Mouse (Mus musculus) cerebellum, adult 2 months (tissue): ENCODE measurements around the gene Calcb. TPM values are rescaled to one million over a fixed set of nuclear protein-coding genes. Genes with fewer than 3 reads are reported as not detected.

Source experiments
- DNase-seq, 2 experiments: peaks; one replicate each; pipeline ENCODE4 v3.0.0; 2021
- H3K27ac ChIP-seq: fragments of 200-500 bp; 2 replicates; pipeline ENCODE4 v1.5.1; 2012; ENCODE audit warnings: low read length, control low read depth, inconsistent platforms; ENCODE audit not compliant: insufficient read depth
- H3K27me3 ChIP-seq: fragments of 200-500 bp; 2 replicates; pipeline ENCODE4 v1.6.1; 2012; ENCODE audit warnings: inconsistent platforms, mild to moderate bottlenecking, low read length, moderate library complexity; ENCODE audit not compliant: control insufficient read depth, insufficient read depth
- H3K4me1 ChIP-seq: fragments of 200-500 bp; 2 replicates; pipeline ENCODE4 v1.6.1; 2011; ENCODE audit warnings: low read length; ENCODE audit not compliant: control insufficient read depth, insufficient read depth
- H3K4me3 ChIP-seq: fragments of 200-500 bp; replicated peaks from 2 replicates; pipeline ENCODE3; 2011; ENCODE audit warnings: mild to moderate bottlenecking, low read depth, low read length, control low read depth; ENCODE audit not compliant: insufficient read depth
- CTCF ChIP-seq: fragments of 200-500 bp; IDR thresholded peaks from 2 replicates; pipeline ENCODE4 v1.5.1; 2011; ENCODE audit warnings: low read depth, mild to moderate bottlenecking, control low read depth, low read length, moderate library complexity, borderline replicate concordance; ENCODE audit not compliant: insufficient read depth
- POLR2A ChIP-seq: fragments of 200-500 bp; IDR thresholded peaks from 2 replicates; pipeline ENCODE4 v1.6.1; 2011; ENCODE audit warnings: low read length, control low read depth, borderline replicate concordance; ENCODE audit not compliant: insufficient read depth
- WGBS: fragments of 180-500 bp; shearing (Covaris S2); methylation state at CpG from one replicate; pipeline ENCODE4 v1.1.7; 2018; 5-methylcytosine and 5-hydroxymethylcytosine counted together
- polyA plus RNA-seq: library from polyadenylated mRNA; depleted of rRNA; stranded (reverse); fragments of >200 nt; gene quantifications from 2 replicates; pipeline ENCODE4 v1.2.3, GENCODE M21; 2012

Calcb gene
- polyA plus RNA-seq, 1 experiment, result 4.5 TPM

GRCm38 (mm10) chr7:114743022-114743780 is 24.8 kb downstream of the Calcb start, which contains the start of gene Insc:
Insc (plus strand) TSS chr7:114743694.
- DNase-seq, result no peak
- H3K27ac ChIP-seq, result no peak within 1 kb of the TSS
- no peak for TF ChIP-seq CTCF
- TF ChIP-seq POLR2A, result no peak
- H3K4me1 ChIP-seq, result no peaks in the 10 kb centered on the region
- no peak within 1 kb of the TSS for H3K4me3 ChIP-seq
- H3K27me3 ChIP-seq, result no peaks in the 10 kb centered on the region; the same call in 1 of the 2 replicates
- WGBS, result 66% methylated on average over 5 of the region's 5 CpGs

GRCm38 (mm10) chr7:114744639-114745245 is 26.3 kb downstream of the Calcb start:
- Histone ChIP-seq H3K27me3 (no peaks in the 10 kb centered on the region; the same call in 1 of the 2 replicates), H3K27ac (no peak overlapping the region; the same call in 1 of the 2 replicates), H3K4me3 (no peak overlapping the region), H3K4me1 (no peaks in the 10 kb centered on the region; the same call in 1 of the 2 replicates)
- no peak for DNase-seq
- TF ChIP-seq POLR2A (no peak), CTCF (no peak)
- WGBS, result 35% methylated on average over 3 of the region's 3 CpGs

GRCm38 (mm10) chr7:114745481-114746271 is 27.2 kb downstream of the Calcb start:
- DNase-seq, result no peak
- H3K27me3 ChIP-seq, result no peaks in the 10 kb centered on the region; the same call in 1 of the 2 replicates
- H3K4me1 ChIP-seq, result no peaks in the 10 kb centered on the region; the same call in 1 of the 2 replicates
- WGBS, result 7% methylated on average over 34 of the region's 34 CpGs
- no peak for TF ChIP-seq CTCF
- TF ChIP-seq POLR2A, result no peak
- 0 out of 2 replicates have a peak overlapping the region, but pooled peaks have one; percentile 28 for H3K27ac ChIP-seq
- H3K4me3 ChIP-seq, result no peak overlapping the region

DNA sequence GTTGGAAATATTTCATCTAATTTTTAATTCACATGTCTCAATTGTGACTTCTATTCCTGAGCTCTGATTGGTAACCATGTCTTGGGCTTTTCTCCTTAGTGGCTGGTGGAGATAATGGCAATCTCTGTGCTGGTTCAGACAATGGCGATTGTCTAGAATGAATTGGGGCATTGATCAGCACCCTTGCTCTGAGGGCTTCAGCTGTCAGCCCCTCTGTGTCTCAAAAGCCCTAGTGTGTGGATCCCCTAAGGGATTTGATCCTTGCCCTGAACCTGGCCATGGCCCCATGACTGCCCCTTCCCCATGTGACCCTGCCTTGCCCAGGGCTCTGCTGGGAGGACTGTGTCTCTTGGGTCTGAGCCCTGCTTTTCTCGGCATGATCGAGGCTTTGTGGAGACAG is 29.2 kb downstream of the Calcb start:
- no peak for TF ChIP-seq CTCF
- TF ChIP-seq POLR2A, result no peak
- Histone ChIP-seq H3K4me3 (no peak overlapping the region), H3K27me3 (no peaks in the 10 kb centered on the region; the same call in 1 of the 2 replicates), H3K27ac (peak overlapping the region; percentile 50; the same call in 1 of the 2 replicates), H3K4me1 (no peaks in the 10 kb centered on the region; the same call in 1 of the 2 replicates)
- WGBS, result 64% methylated on average over 3 of the region's 3 CpGs
- peak in 1 of 2 experiments; percentile 36 for DNase-seq

DNA sequence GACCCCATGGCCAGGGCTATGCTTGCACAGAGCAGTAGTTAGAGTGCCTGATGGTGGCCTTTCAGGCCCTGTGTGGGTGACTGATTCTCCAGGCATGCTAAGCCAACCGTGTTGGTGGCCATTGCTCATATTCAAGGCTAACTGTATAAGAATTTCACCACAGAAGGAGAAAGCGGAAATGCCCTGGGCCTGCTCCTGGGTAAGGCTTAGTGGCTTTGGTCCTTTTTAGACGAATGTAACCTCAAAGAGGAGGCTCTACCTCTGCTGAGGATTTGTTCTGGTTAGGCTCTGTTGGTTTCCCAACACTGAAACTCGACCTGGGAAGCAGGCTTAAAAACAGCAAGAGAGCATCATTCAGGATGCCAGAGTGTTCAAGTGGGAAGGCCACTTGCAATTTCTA is 29.8 kb downstream of the Calcb start:
- Histone ChIP-seq H3K4me3 (no peak overlapping the region), H3K27me3 (no peaks in the 10 kb centered on the region; the same call in 1 of the 2 replicates), H3K27ac (peak overlapping the region; percentile 50; the same call in 1 of the 2 replicates), H3K4me1 (no peaks in the 10 kb centered on the region; the same call in 1 of the 2 replicates)
- TF ChIP-seq CTCF (no peak), POLR2A (no peak)
- no peak for DNase-seq
- 55% methylated on average over 4 of the region's 4 CpGs for WGBS

DNA sequence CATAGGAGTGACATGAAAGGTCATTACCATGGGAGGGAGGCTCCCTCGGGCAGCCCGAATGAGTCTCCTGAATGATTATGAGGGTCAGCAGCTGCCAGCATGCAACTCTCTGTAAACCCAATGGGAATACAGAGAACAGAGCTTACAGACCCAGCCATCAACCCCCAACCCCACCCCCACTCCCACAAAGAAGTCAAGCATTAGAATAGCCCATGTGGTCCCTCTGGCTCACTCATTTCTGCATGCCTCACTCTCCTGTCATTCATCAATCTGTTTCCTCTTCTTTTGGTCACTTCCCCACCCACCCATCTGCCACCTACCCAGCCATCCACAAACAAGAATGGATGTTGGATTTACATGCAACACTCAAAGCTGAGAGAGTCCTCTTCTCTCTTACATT is 35.0 kb downstream of the Calcb start:
- TF ChIP-seq CTCF (no peak), POLR2A (no peak)
- H3K27me3 ChIP-seq, result no peaks in the 10 kb centered on the region
- H3K4me1 ChIP-seq, result no peaks in the 10 kb centered on the region; the same call in 1 of the 2 replicates
- no peak overlapping the region for H3K4me3 ChIP-seq
- DNase-seq, result no peak
- 18% methylated on average over 2 of the region's 2 CpGs for WGBS
- H3K27ac ChIP-seq, result no peak overlapping the region

DNA sequence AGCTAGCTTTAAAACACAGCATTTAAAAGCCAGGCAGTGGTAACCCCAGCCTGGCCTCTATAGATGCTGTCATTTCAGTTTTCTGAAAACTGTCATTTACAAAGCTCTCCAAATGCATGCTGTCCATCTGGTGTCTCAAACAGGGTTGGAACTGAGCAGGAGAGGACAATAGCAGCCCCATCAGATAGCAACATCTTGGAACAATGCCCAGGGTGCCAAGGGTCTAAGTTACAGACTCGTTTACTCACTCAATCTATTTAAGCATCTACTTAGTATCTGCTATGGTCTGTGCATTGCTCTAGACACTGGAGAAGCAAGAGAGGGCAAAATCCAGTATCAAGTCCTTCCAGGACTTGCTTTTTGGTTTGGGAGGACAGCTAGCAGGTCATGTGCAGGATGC is 35.8 kb downstream of the Calcb start:
- WGBS, result 21% methylated on average over 1 of the region's 1 CpGs
- no peaks in the 10 kb centered on the region for H3K27me3 ChIP-seq
- no peak overlapping the region for H3K27ac ChIP-seq
- no peak for DNase-seq
- H3K4me3 ChIP-seq, result no peak overlapping the region
- no peak for TF ChIP-seq POLR2A
- no peak for TF ChIP-seq CTCF
- no peaks in the 10 kb centered on the region for H3K4me1 ChIP-seq
